Mouse (Mus musculus): ENCODE measurements at regions not wholly inside any gene's neighbourhood (a gene's known extent, or its start where the extent isn't known, plus 50 kb on each side); places are given as distances from the start of the nearest gene placed in this dataset.

DNA sequence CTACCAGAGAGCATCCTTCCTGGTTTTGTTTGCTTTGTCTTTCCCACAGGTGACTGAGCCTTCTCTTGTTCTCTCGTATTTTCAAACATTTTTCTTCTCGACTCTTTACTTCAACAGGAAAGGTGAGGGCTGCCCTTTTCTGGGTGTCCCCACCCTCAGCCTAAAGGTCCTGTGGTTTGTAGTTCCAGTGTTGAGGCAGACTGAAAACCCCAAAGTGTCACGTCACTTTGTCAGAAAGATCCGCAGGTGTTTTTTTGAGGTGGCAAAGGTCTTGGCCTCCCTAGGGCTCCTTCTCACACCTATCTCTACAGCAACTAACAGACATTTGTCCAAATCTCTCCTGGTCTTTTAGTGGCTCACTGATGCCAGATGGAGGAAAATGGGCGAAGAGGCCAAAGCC, 191.5 kb upstream of the 4930412O13Rik start:
- no peak for DNase-seq

DNA sequence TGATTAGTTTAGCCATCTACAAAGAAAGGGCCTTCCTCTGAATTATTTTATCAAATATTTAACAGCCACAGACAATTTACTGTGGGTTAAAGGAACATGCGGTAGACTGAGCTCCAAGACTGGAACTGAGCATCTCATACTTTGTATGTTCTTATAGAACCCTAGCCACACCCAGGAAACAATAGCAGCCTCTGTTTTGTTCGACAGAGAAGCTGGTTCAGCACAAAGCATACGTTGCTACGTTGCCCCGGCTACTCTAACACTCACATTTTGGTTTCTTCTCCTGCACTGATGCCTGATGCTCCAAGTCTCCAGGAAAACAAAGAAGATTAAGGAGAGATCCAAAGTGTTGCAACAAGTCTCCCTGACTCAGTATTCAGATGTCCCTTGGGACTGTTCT, 189.5 kb upstream of the 4930412O13Rik start:
- no peak for DNase-seq

DNA sequence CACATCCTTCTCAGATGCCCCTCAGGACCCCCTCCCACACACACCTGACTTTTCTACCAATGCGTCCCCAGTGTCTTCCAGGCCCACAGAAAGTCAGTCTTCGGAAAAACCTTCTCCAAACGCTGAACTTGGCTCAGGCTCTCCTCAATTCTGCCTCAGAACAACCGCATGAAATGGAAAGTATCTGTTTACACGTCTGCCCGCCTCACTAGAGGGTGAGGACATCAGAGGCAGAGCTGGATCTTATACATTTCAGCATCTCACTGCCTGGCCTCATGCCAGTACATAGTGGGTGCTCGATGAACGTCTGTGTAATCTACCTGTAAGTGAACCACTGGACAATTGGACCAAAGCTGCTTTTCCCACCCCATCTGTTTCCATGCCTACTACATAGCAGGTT, 189.1 kb upstream of the 4930412O13Rik start:
- no peak for DNase-seq

DNA sequence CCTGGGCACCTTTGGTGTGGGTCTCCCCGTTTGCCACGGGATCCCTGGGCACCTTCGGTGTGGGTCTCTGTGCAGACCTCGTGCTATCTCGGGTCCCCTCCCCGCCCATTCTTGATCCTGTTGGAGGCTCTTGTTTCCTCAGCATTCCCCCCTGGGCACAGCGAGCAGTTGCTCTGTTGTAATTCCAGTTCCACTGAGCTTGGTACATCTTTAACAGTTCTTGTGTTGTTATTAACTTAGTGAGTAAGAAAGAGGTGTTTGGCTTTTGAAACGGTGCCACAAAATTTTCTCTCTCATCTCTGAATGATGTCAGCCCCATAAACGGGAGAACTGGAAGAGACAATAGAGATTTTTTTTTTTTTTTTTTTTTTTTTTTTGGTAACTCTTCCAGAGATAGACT, 187.7 kb upstream of the 4930412O13Rik start:
- no peak for DNase-seq

DNA sequence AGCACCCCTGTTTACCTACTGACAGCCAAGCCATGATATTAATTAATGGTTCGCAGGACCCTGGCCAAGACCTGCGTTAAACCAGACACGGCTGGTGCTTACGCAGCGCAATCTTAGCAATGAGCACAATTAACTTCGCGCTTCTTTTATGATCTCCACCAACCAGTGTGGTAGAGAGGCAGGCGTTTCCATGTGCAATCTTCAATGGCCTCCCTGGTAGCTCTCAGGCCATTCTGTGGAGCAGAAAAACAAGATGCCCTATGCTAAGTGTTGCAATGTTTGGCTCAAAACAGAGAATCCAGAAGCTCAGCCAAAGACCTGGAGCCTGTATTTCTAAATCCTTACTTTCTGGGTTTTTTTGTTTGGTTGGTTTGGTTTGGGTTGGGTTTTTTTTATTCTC, 186.9 kb upstream of the 4930412O13Rik start:
- no peak for DNase-seq

DNA sequence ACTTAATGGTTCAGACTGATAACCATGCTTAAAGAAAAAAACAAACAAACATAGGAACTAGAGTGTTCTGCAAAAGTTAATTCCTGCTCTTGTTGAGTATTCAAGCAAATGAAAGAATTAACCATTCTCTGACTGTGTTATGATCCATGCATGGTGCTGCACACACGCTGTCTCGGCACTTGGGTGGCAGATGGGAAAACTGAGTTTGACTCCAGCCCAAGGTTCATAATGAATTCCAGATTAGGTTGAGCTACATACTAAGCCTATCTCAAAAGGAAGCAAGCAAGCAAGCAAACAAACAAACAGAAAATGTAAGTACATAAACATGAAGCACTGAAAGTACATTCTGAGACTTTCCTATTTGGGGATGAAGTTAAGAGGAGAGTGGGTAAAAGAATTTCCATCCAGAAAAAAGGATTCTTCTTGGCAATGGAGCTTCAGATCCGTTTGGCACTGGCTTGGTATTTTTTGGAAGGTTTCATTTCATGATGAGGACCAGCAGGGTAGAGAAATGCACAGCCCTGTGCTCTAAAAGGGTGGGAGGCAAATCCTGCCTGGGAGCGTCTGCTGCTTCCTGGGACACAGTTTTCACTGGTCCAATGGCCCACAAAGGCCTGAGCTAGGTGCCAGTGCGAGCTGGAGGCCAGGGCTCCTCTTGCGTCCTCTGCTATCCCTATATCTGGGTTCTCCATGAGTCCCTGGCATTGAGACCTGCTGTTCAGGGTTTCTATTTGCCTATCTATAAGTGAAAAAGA, 183.3 kb upstream of the 4930412O13Rik start:
- DNase-seq: no peak

DNA sequence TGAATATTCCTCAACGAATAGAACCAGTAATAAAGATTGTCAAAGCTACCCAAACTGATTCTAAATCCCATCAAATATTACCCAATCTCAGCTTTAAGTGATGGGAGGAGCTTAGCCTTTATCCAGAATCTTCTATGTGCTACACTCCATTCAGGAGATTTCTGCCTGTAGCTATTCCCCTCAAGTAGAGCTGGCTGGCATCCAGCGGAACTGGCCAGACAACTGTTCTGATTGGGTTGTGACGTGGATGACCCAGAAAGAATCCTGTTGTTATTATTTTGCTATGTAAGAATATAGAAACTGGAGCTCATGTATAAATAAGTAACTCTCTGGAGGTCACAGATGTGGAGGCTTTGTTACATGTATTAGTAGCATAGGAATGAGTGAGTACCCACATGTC, 176.8 kb upstream of the 4930412O13Rik start:
- DNase-seq: no peak

DNA sequence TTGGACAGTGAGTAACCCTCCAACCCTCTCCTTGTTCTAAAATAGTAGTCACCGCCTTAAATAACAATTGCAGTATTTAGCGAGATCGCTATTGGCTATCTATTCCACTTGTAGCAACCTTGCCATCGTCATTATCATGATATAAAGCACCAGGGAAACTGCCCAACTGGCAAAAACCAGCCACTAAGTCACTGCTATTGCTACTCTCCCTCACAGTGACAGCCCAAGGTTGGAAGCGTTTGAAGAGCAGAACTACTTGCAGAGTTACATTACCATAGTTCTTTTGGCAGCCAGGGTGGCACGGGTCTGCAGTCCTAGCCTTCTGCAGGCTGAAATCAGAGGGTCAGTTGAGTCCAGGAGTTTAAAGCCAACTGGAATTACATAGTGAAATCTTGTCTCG, 171.6 kb upstream of the 4930412O13Rik start:
- no peak for DNase-seq

DNA sequence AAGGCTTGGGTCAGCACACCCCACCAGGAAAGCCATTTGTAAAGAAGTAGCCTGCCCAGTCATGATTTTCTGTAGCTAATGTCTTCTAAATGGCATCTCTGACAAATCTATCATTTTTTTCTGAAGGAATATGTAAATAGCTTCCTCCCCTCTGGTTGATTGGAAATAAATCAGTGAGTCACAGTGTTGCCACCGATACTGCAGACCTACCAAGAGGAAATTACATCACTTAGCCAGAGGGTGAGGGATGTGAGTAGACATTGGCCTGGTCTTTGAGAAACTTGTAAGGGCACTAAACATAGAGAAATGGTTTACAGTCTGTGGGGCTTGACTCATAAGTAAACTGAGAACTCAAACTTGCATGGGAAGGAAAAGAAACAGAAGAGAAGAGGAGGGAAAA, 163.1 kb upstream of the 4930412O13Rik start:
- DNase-seq: no peak

DNA sequence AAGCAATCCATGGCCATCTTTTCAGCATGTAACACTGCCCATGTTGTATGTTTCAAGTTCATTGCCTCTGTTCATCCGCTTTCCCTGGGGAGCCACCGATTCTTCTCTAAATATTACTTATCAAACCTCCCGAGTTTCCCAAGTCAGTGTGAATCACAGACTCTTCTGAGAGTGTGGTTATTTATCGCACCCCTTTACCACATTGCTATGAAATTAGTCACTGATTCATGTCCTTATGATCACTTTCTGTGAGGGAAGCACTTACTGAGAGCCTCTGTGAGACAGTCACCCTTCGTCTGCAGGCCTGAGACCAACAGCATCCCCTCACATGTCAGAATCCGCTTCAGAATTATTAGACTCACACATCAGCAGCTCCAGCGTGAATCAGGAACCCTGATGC, 147.8 kb upstream of the 4930412O13Rik start:
- no peak for DNase-seq

DNA sequence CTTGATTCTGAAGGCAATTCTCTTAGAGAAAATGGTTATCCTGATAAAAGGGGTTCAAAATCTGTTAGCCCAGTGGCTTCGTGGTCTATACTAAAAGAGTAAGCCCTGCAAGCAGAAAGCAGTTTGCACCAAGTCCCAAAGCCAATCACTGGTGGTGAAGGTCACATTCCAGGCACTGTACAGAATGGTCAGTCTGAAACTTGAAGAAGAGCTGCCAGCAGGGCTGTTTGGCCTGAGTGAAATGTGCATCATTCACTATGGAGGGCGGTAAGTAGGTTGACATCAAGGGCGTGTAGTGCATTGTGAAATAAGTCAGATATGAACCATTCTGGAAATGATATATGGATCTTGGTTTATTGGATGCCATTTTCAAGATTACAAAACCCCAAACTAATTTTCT, 136.9 kb upstream of the 4930412O13Rik start:
- DNase-seq: no peak

DNA sequence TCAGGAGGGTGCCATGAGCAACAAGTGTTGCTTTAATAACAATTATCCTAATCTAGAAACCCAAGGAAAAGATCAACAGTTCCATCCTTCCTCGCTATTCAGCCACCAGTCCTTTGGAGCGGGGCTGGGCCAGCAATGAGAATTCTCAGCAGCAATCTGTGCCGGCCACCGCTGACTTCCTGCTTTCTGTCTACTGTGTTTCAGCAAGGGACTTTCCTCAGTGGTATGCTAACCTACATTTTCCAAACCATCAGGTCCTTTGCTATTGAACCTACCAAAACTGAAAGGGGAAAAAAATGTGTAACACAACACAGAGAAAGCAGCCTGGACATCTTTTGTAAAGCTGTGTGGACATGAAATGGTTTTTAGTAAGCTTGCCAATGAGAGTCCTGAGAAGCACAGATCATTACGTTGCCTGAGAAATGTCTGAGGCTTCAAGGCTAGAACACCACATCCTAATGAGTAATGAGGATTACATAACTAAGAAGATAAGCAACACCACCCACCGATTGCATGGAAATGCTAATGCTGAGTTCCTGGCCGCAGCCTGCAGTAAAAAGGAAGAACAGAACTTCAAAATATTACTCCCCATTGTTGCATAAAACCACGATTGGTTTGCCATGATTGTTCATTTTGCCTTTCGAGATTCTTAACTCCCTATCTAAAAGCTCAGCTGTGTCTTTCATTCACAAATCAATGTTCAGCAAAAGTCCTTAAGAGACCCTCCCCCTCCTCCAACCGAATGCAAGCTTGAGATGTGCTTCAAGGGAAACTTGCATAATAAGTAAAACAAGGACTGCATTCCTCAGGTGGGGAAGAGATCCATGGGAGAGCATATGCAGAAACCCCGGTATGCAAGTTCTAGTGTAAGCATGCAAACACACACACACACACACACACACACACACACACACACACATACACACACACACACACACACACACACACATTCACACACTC, 130.9 kb upstream of the 4930412O13Rik start:
- no peak for DNase-seq

DNA sequence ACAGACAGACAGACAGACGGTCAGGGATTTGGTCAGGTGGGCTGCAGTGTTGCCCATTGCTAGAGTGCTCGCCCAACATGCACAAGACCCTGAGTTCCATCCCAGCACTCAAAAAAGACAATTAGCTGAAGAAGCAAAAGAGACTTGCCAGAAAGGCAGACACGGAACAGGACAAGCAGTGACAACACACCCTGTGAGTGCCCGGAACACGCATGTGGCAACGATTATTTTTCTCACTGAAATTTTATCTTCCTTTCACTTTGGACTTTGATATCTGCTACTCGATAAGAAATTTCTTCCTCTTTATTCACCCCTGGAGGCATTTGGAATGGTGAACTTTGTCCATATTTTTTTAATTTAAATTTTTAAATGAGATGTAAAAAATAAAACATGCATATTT, 127.4 kb upstream of the 4930412O13Rik start:
- DNase-seq: no peak

DNA sequence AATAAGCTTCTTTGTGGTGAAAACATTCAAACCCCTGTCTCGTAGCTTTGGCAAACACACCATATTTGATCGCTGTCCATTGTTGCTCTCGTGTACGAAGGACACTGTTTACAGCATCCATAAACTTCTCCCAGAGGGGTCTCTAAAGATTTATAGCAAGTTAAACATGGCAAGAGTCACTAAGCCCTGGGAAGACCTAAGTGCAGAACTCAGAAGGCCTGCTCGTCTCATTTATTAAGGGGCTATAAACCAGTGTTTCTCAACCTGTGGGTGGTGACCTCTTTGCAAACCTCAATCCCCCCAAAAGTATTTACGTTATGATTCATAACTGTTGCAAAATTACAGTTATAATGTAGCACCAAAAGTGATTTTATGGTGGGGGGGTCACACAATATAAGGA, 126.9 kb upstream of the 4930412O13Rik start:
- no peak for DNase-seq

DNA sequence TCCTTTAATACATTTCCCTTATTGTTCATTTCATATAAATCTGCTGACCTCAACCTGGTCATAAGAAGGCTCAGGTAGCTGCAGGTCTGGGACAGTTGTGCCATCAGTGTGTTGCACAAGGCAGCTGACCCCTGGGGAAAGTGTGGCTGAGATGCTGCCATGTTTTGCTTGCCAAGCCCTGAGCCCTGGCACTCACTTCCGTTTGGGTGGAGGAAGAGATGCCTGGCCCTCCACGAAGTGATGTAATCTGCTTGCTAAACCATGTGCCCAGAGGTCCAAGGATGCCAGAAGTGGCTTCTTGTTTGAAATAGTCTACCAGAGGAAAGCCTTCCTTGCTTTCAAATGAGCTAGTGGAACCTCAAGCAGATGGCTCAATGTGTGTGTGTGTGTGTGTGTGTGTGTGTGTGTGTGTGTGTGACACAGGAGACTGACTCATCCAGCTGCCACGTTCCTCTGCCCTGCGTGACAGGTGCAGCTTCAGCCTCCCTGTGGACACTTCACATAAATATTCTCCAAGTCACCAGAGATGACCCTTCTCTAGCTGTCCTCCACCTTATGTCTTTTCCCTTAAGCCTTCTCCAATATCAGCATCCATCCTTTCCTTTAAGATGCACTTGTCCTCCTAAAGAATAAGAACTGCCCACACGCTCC, 123.2 kb upstream of the 4930412O13Rik start:
- DNase-seq: no peak

DNA sequence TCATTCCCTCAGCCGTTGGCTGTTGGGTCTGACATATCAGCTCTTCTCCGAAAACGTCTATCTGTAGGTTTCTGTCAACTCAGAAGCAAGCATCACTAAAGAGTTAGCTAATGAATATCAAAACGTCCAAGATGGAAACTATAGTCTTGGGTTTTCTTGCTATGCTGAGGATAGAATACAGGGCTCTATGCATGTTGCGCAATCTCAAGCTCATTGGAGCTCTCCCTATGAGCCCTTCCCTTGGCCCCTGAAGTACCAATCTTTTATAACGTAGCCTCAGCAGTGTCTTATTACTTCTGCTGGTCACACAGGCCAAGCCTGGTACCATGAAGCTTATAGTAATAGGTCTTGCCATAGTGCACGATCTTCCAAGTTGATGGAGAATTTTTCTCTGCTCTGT, 122.1 kb upstream of the 4930412O13Rik start:
- DNase-seq: no peak

DNA sequence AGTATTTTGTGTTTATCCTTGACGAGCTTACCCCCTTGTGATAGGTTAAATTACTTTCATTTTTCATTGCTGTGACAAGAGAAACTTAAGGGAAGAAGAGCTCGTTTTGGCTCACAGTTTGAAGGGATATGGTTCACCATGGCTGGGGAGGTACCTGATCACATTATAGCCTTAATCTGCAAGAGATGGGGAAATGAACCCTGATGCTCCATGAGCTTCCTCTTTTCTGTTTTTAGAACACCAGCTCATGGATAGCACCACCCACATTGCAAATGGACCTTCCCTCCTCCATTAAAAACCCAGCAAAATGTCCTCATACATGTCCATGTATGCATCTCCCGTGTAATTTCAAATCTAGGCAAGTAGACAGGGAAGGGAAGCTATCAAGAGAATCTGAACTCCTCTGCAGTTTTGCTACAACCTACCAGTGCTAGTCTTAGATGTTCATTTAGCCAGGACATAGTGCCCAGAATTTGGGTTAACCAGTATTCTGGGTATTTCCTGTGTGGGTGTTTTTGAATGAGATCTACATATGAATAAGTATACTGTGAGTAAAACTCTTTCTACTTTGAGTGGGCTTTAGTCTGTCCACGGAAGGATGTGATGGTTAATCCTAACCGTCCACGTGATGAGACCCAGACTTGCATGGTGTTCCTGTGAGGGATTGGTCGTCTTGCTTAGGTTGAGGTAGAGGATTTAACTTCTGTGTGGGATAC, 121.5 kb upstream of the 4930412O13Rik start:
- DNase-seq: no peak

DNA sequence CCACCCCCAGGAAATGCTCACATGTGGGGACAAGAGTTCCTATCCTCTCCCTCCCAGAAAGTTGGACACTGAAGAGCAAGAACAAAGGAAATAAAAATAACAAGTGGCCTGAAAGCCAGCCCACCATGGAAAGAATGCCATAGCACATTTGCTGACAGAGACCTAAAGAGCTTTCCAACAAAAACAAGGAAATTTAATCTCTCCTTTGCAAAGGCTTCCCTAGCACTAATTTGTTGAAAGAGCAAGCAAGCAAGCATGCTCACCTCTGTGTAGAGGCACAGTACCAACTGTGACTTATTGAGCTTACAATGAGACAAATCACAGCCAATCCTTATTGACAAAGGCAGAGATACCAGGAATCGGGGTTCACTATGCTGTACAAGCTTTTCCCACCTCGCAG, 100.9 kb upstream of the 4930412O13Rik start:
- no peak for DNase-seq

DNA sequence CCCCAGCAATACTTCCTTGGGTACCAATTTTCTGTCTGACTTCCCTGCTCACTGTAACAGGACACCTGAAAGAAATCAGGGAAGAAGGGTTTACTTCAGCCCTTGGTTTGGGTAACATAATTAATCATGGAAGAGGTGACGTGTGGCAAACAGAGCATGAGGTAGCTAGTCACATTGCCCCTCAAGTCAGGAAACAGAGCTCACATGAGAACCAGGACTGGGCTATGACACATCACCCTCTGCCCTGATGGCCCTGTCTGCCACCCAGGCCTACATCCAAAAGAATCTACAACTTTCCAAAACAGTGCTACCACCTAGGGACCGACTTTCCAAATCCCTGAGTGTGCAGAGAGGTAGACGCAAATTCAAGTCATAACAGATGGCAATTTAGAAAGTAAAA, 98.4 kb upstream of the 4930412O13Rik start:
- DNase-seq: no peak

DNA sequence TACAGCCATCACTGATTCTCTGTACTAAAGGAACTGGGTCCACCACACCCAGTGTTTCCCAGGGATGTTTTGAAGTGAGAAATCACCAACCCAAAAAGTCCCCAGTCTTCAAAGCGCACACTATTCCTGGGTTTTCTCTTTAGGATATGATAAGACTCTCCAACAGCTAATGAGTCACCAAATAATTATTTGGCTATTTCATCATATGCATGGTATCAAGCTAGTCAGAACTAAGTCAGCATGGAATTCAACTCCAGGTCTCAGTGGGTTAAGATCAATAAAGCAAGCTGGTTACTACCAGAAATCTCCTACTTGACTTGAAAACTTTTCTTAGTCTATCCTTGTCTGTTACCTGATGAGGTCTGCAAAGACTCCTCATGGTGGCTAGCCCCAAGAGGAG, 89.1 kb upstream of the 4930412O13Rik start:
- DNase-seq: no peak

DNA sequence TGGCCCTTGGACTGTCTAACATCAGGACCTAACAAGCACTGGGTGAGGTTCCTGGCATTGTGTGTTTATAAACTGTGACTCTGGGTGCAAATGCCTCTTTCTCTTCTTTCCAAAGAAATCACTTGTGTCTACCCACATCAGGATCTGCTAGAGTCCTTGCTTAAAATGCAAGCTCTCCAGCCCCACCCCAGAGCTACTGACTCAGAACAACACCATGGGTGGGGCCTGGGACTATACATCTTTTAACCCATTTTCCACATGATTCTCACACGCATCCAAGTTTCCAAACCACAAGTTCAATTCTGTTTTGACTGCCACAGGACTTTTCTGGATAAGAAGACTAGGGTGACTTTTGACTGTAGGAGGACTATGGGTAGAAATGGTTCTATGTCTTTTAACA, 88.7 kb upstream of the 4930412O13Rik start:
- DNase-seq: no peak

DNA sequence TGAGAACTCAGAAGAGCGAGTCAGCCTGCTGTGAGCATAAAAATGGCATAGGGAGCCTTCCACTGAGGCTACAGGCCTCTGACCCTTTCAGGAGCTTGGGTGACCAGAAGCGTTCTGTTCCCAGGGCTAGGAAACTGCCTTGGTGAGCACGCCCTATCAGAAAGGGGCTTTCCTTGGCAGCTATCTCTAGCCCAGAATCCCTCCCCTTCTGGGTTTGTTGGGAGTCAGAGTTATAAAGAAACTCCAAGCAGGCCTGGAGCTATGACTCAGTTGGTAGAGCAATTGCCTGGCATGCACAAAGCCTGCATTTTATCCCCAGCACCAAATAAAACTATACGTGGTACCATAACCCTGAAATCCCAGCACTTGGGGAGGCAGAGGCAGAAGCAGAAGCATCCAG, 85.7 kb upstream of the 4930412O13Rik start:
- DNase-seq: no peak

Measured in gastrocnemius, postnatal 25 days (tissue).